Mouse (Mus musculus): ENCODE results near the gene Swap70. TPM values are rescaled to one million over a fixed set of nuclear protein-coding genes. Genes with fewer than 3 reads are reported as not detected.

The Swap70 gene
- polyA plus RNA-seq, 2 experiments: 25.6 to 27.5 TPM

- H3K4me2 ChIP-seq (replicated peaks; ENCODE audit: low read depth, low read length, severe bottlenecking): no peak overlapping the region
- H3K27me3 ChIP-seq (ENCODE audit: control insufficient read depth, insufficient read depth, low read length): no peaks in the 10 kb centered on the region
- peaks cover 78% of the 10 kb centered on the region for H3K36me3 ChIP-seq (ENCODE audit: control insufficient read depth, insufficient read depth, low read length)
- no peak for TF ChIP-seq POLR2A (IDR thresholded peaks at IDR 0.05; ENCODE audit: borderline replicate concordance, extremely low read depth, insufficient read depth, insufficient read length)
- no peak overlapping the region for H3K9ac ChIP-seq (ENCODE audit: low read depth, low read length, severe bottlenecking)
- ATAC-seq (ENCODE audit: low FRiP score, low read depth): no peak
- no peak for DNase-seq (ENCODE audit: low spot score)
- H3K9me3 ChIP-seq (ENCODE audit: control insufficient read depth, low read length): no peaks in the 10 kb centered on the region
- no peak overlapping the region for H3K4me3 ChIP-seq (replicated peaks; ENCODE audit: low read length)
- 95% methylated on average over 9 of the region's 9 CpGs for WGBS
- no peaks in the 10 kb centered on the region for H3K4me1 ChIP-seq (ENCODE audit: control insufficient read depth, insufficient read depth, low read length)
- no peak overlapping the region for H3K27ac ChIP-seq (replicated peaks; ENCODE audit: low read depth, low read length)
Measured at GRCm38 (mm10) chr7:110313392-110314055, 92.0 kb downstream of the Swap70 start.

DNA sequence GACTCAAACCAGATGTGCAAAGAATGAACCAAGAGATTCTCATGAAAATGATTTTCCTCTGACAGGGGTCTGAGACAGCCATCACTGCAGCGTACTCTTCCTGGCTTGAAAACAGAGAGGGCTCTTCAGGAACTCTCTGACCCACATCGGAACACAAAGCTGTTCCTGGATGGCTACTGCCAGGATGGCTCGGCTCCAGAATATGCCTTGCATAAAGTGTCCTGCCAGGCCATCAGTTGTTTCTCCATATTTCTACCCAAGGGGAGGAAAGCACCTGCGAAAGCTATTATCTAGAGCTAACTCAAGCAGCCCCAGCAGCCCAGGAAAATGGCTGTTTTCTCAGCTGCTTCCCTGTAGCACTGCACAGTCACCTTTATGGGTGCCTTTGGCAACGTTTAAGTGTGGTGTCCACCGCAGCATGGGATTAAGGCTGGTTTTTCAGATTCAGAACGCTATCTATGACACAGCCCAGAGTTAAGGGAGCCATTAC, 92.9 kb downstream of the Swap70 start:
- H3K4me2 ChIP-seq (replicated peaks; ENCODE audit: low read depth, low read length, severe bottlenecking): no peak overlapping the region
- no peak for TF ChIP-seq POLR2A (IDR thresholded peaks at IDR 0.05; ENCODE audit: borderline replicate concordance, extremely low read depth, insufficient read depth, insufficient read length)
- no peak for ATAC-seq (ENCODE audit: low FRiP score, low read depth)
- H3K27me3 ChIP-seq (ENCODE audit: control insufficient read depth, insufficient read depth, low read length): no peaks in the 10 kb centered on the region
- no peak overlapping the region for H3K27ac ChIP-seq (replicated peaks; ENCODE audit: low read depth, low read length)
- H3K9me3 ChIP-seq (ENCODE audit: control insufficient read depth, low read length): no peaks in the 10 kb centered on the region
- peaks cover 76% of the 10 kb centered on the region for H3K36me3 ChIP-seq (ENCODE audit: control insufficient read depth, insufficient read depth, low read length)
- H3K4me3 ChIP-seq (replicated peaks; ENCODE audit: low read length): no peak overlapping the region
- DNase-seq (ENCODE audit: low spot score): no peak
- no peak overlapping the region for H3K9ac ChIP-seq (ENCODE audit: low read depth, low read length, severe bottlenecking)
- 94% methylated on average over 7 of the region's 7 CpGs for WGBS
- H3K4me1 ChIP-seq (ENCODE audit: control insufficient read depth, insufficient read depth, low read length): no peaks in the 10 kb centered on the region

- Histone ChIP-seq H3K4me2 (replicated peaks; ENCODE audit: low read depth, low read length, severe bottlenecking) (no peak overlapping the region), H3K36me3 (ENCODE audit: control insufficient read depth, insufficient read depth, low read length) (peaks cover 75% of the 10 kb centered on the region), H3K9me3 (ENCODE audit: control insufficient read depth, low read length) (no peaks in the 10 kb centered on the region), H3K27me3 (ENCODE audit: control insufficient read depth, insufficient read depth, low read length) (no peaks in the 10 kb centered on the region), H3K4me1 (ENCODE audit: control insufficient read depth, insufficient read depth, low read length) (no peaks in the 10 kb centered on the region), H3K27ac (replicated peaks; ENCODE audit: low read depth, low read length) (no peak overlapping the region), H3K4me3 (replicated peaks; ENCODE audit: low read length) (no peak overlapping the region), H3K9ac (ENCODE audit: low read depth, low read length, severe bottlenecking) (no peak overlapping the region)
- WGBS: 88% methylated on average over 1 of the region's 1 CpGs
- DNase-seq (ENCODE audit: low spot score): no peak
- no peak for ATAC-seq (ENCODE audit: low FRiP score, low read depth)
- no peak for TF ChIP-seq POLR2A (IDR thresholded peaks at IDR 0.05; ENCODE audit: borderline replicate concordance, extremely low read depth, insufficient read depth, insufficient read length)
Measured at GRCm38 (mm10) chr7:110315352-110315751, 93.8 kb downstream of the Swap70 start.

DNA sequence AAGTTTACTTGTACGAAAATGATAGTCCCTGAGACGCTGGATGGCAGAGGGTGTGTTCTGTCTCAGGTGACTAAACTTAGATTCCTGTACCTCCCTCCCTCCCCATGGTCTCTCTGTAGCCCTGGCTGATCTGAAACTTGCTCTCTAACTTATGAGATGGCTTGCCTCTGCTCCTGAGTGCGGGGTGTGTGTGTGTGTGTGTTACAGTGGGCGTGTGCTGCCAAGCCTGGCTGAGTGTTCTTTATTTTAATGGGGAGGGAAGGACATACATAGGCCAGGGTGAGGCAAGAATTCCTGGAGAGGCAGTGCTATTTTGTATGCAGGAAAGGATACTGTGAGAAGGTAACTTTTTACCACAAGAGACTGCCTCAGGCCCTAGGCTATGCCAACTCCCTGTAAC, 95.9 kb downstream of the Swap70 start:
- H3K36me3 ChIP-seq (ENCODE audit: control insufficient read depth, insufficient read depth, low read length): peaks cover 71% of the 10 kb centered on the region
- H3K4me1 ChIP-seq (ENCODE audit: control insufficient read depth, insufficient read depth, low read length): no peaks in the 10 kb centered on the region
- ATAC-seq (ENCODE audit: low FRiP score, low read depth): no peak
- H3K27ac ChIP-seq (replicated peaks; ENCODE audit: low read depth, low read length): no peak overlapping the region
- no peak overlapping the region for H3K4me2 ChIP-seq (replicated peaks; ENCODE audit: low read depth, low read length, severe bottlenecking)
- 89% methylated on average over 4 of the region's 4 CpGs for WGBS
- no peak overlapping the region for H3K9ac ChIP-seq (ENCODE audit: low read depth, low read length, severe bottlenecking)
- no peak for DNase-seq (ENCODE audit: low spot score)
- H3K4me3 ChIP-seq (replicated peaks; ENCODE audit: low read length): no peak overlapping the region
- no peaks in the 10 kb centered on the region for H3K27me3 ChIP-seq (ENCODE audit: control insufficient read depth, insufficient read depth, low read length)
- no peak for TF ChIP-seq POLR2A (IDR thresholded peaks at IDR 0.05; ENCODE audit: borderline replicate concordance, extremely low read depth, insufficient read depth, insufficient read length)
- no peaks in the 10 kb centered on the region for H3K9me3 ChIP-seq (ENCODE audit: control insufficient read depth, low read length)

- peaks cover 68% of the 10 kb centered on the region for H3K36me3 ChIP-seq (ENCODE audit: control insufficient read depth, insufficient read depth, low read length)
- DNase-seq (ENCODE audit: low spot score): no peak
- H3K27ac ChIP-seq (replicated peaks; ENCODE audit: low read depth, low read length): no peak overlapping the region
- no peak for TF ChIP-seq POLR2A (IDR thresholded peaks at IDR 0.05; ENCODE audit: borderline replicate concordance, extremely low read depth, insufficient read depth, insufficient read length)
- no peaks in the 10 kb centered on the region for H3K27me3 ChIP-seq (ENCODE audit: control insufficient read depth, insufficient read depth, low read length)
- H3K9ac ChIP-seq (ENCODE audit: low read depth, low read length, severe bottlenecking): no peak overlapping the region
- H3K4me3 ChIP-seq (replicated peaks; ENCODE audit: low read length): no peak overlapping the region
- 0 out of 2 replicates have a peak, but pooled peaks have one; percentile 30 for ATAC-seq (ENCODE audit: low FRiP score, low read depth)
- H3K9me3 ChIP-seq (ENCODE audit: control insufficient read depth, low read length): no peaks in the 10 kb centered on the region
- no peaks in the 10 kb centered on the region for H3K4me1 ChIP-seq (ENCODE audit: control insufficient read depth, insufficient read depth, low read length)
- WGBS: 74% methylated on average over 6 of the region's 6 CpGs
- H3K4me2 ChIP-seq (replicated peaks; ENCODE audit: low read depth, low read length, severe bottlenecking): no peak overlapping the region
Measured at GRCm38 (mm10) chr7:110318971-110319519, 97.5 kb downstream of the Swap70 start.

Data from limb, embryonic 14.5 days (tissue).